Mouse (Mus musculus): ENCODE data around the gene Plcl1. TPM values are rescaled to one million over a fixed set of nuclear protein-coding genes. Genes with fewer than 3 reads are reported as not detected.

Gene Plcl1
- polyA plus RNA-seq, 1 experiment from 2014 or later = 0.10 TPM

Other genes starting within 250 kb of the Plcl1 start
- gene Rftn2, start 179.1 kb upstream of the Plcl1 start, polyA plus RNA-seq (2015; fragmentation: Nextera tagmentation; extraction: Ambion mirVana) = 0.58 and 0.67 TPM in 2 replicates
- 1.5 and 1.8 TPM in 2 replicates for gene Mars2, start 168.7 kb upstream of the Plcl1 start, polyA plus RNA-seq (2015; fragmentation: Nextera tagmentation; extraction: Ambion mirVana)
- 0.07 TPM in 1 of 2 replicates, not detected in the other for gene Boll, start 42.5 kb upstream of the Plcl1 start, polyA plus RNA-seq (2015; fragmentation: Nextera tagmentation; extraction: Ambion mirVana)